Mouse (Mus musculus): ENCODE results near the gene Syn3. TPM values are rescaled to one million over a fixed set of nuclear protein-coding genes. Genes with fewer than 3 reads are reported as not detected.

Gene Syn3
- polyA plus RNA-seq, 2 experiments: 1.9 to 2.0 TPM

DNA sequence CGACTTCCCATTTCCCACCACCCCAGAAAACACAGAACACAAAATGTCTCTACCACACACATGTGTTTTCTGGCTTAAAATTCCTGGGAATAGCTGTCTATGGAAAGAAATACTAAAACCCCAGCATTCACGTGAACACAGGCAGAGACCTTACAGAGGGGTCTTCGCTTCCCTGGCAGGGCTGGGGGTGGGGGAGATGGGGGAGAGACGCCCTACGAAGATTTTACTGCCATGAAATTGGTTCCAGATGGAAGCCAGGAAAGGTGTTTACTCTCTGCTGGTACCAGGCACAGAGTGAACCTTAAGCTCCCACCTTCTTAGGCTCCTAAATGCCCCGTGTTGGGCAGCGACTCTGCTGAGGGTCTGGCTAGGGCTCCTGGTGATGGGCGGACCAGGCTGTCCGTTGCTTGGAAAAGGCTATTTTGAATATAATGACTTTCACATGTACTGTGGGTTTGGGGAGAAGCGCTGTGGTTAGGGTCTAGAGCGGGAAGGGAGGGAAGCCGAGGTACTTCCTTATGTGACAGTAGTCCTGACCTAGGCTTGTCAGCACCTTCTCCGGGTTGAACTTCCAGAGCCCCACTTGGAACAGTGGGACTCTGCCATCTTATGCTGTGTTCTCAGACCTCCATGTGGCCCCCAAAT lies 203.1 kb downstream of the Syn3 start:
- ATAC-seq (ENCODE audit: low FRiP score, low read depth) (peak; percentile 66), DNase-seq (ENCODE audit: low spot score) (peak; percentile 57)
- Histone ChIP-seq H3K9ac (ENCODE audit: low read depth, low read length, severe bottlenecking) (peak overlapping the region; percentile 41), H3K4me2 (replicated peaks; ENCODE audit: low read depth, low read length, severe bottlenecking) (peak overlapping the region; percentile 56), H3K27me3 (ENCODE audit: control insufficient read depth, insufficient read depth, low read length) (no peaks in the 10 kb centered on the region), H3K36me3 (ENCODE audit: control insufficient read depth, insufficient read depth, low read length) (no peaks in the 10 kb centered on the region), H3K27ac (replicated peaks; ENCODE audit: low read depth, low read length) (peak overlapping the region; percentile 91), H3K9me3 (ENCODE audit: control insufficient read depth, low read length) (no peaks in the 10 kb centered on the region), H3K4me3 (replicated peaks; ENCODE audit: low read length) (peak overlapping the region; percentile 21), H3K4me1 (ENCODE audit: control insufficient read depth, insufficient read depth, low read length) (peaks cover 28% of the 10 kb centered on the region)
- TF ChIP-seq POLR2A (IDR thresholded peaks at IDR 0.05; ENCODE audit: borderline replicate concordance, extremely low read depth, insufficient read depth, insufficient read length): no peak
- WGBS: 8% methylated on average over 13 of the region's 13 CpGs

- DNase-seq (ENCODE audit: low spot score): no peak
- peaks cover 32% of the 10 kb centered on the region for H3K4me1 ChIP-seq (ENCODE audit: control insufficient read depth, insufficient read depth, low read length)
- ATAC-seq (ENCODE audit: low FRiP score, low read depth): peak; percentile 38
- H3K27ac ChIP-seq (replicated peaks; ENCODE audit: low read depth, low read length): peak overlapping the region; percentile 91
- no peaks in the 10 kb centered on the region for H3K27me3 ChIP-seq (ENCODE audit: control insufficient read depth, insufficient read depth, low read length)
- no peak for TF ChIP-seq POLR2A (IDR thresholded peaks at IDR 0.05; ENCODE audit: borderline replicate concordance, extremely low read depth, insufficient read depth, insufficient read length)
- no peaks in the 10 kb centered on the region for H3K9me3 ChIP-seq (ENCODE audit: control insufficient read depth, low read length)
- H3K4me3 ChIP-seq (replicated peaks; ENCODE audit: low read length): no peak overlapping the region
- H3K4me2 ChIP-seq (replicated peaks; ENCODE audit: low read depth, low read length, severe bottlenecking): peak overlapping the region; percentile 56; the same call in 1 of the 2 replicates
- 51% methylated on average over 10 of the region's 10 CpGs for WGBS
- H3K9ac ChIP-seq (ENCODE audit: low read depth, low read length, severe bottlenecking): no peak overlapping the region
- no peaks in the 10 kb centered on the region for H3K36me3 ChIP-seq (ENCODE audit: control insufficient read depth, insufficient read depth, low read length)
Observed at GRCm38 (mm10) chr10:86294599-86295365, 203.9 kb downstream of the Syn3 start.

DNA sequence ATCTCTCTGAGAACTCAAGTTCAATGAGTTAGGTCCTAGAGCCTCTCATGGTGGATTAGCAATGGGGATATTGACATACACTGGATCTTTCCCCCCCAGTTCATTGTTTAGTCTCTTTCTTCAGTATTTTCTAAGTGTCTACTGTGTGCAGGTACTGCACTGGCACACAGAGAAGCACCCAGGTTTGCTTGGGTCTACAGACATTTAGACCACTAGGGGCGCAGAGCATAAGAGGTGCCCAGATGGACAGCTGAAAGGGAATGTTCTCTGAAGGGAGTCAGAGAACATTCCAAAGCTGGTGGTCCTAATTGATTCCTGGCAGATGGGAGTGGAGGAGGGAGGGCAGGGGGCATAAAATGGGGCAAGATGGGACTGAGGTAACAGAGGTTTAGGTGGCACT lies 204.8 kb downstream of the Syn3 start:
- no peak overlapping the region for H3K4me3 ChIP-seq (replicated peaks; ENCODE audit: low read length)
- no peaks in the 10 kb centered on the region for H3K27me3 ChIP-seq (ENCODE audit: control insufficient read depth, insufficient read depth, low read length)
- H3K9ac ChIP-seq (ENCODE audit: low read depth, low read length, severe bottlenecking): no peak overlapping the region
- H3K4me1 ChIP-seq (ENCODE audit: control insufficient read depth, insufficient read depth, low read length): peaks cover 31% of the 10 kb centered on the region
- no peak for DNase-seq (ENCODE audit: low spot score)
- H3K4me2 ChIP-seq (replicated peaks; ENCODE audit: low read depth, low read length, severe bottlenecking): no peak overlapping the region
- H3K36me3 ChIP-seq (ENCODE audit: control insufficient read depth, insufficient read depth, low read length): no peaks in the 10 kb centered on the region
- no peaks in the 10 kb centered on the region for H3K9me3 ChIP-seq (ENCODE audit: control insufficient read depth, low read length)
- no peak for ATAC-seq (ENCODE audit: low FRiP score, low read depth)
- no peak overlapping the region for H3K27ac ChIP-seq (replicated peaks; ENCODE audit: low read depth, low read length)
- no peak for TF ChIP-seq POLR2A (IDR thresholded peaks at IDR 0.05; ENCODE audit: borderline replicate concordance, extremely low read depth, insufficient read depth, insufficient read length)
- 81% methylated on average over 1 of the region's 1 CpGs for WGBS

GRCm38 (mm10) chr10:86290109-86290771 lies 208.5 kb downstream of the Syn3 start:
- peak; percentile 54 for DNase-seq (ENCODE audit: low spot score)
- no peak for ATAC-seq (ENCODE audit: low FRiP score, low read depth)
- H3K27ac ChIP-seq (replicated peaks; ENCODE audit: low read depth, low read length): no peak overlapping the region

GRCm38 (mm10) chr10:86286508-86286907 lies 212.2 kb downstream of the Syn3 start:
- ATAC-seq (ENCODE audit: low FRiP score, low read depth): no peak
- WGBS: 77% methylated on average over 7 of the region's 7 CpGs

More at GRCm38 (mm10) chr10:86290109-86290771, 208.5 kb downstream of the Syn3 start:
- Histone ChIP-seq H3K4me2 (replicated peaks; ENCODE audit: low read depth, low read length, severe bottlenecking) (0 out of 2 replicates have a peak overlapping the region, but pooled peaks have one; percentile 10), H3K27me3 (ENCODE audit: control insufficient read depth, insufficient read depth, low read length) (no peaks in the 10 kb centered on the region), H3K9me3 (ENCODE audit: control insufficient read depth, low read length) (no peaks in the 10 kb centered on the region), H3K4me1 (ENCODE audit: control insufficient read depth, insufficient read depth, low read length) (peaks cover 23% of the 10 kb centered on the region), H3K36me3 (ENCODE audit: control insufficient read depth, insufficient read depth, low read length) (no peaks in the 10 kb centered on the region), H3K9ac (ENCODE audit: low read depth, low read length, severe bottlenecking) (no peak overlapping the region), H3K4me3 (replicated peaks; ENCODE audit: low read length) (no peak overlapping the region)
- 47% methylated on average over 8 of the region's 8 CpGs for WGBS
- no peak for TF ChIP-seq POLR2A (IDR thresholded peaks at IDR 0.05; ENCODE audit: borderline replicate concordance, extremely low read depth, insufficient read depth, insufficient read length)

More at GRCm38 (mm10) chr10:86286508-86286907, 212.2 kb downstream of the Syn3 start:
- no peak for TF ChIP-seq POLR2A (IDR thresholded peaks at IDR 0.05; ENCODE audit: borderline replicate concordance, extremely low read depth, insufficient read depth, insufficient read length)
- Histone ChIP-seq H3K4me1 (ENCODE audit: control insufficient read depth, insufficient read depth, low read length) (peaks cover 9% of the 10 kb centered on the region; the same call in 1 of the 2 replicates), H3K9me3 (ENCODE audit: control insufficient read depth, low read length) (no peaks in the 10 kb centered on the region), H3K27ac (replicated peaks; ENCODE audit: low read depth, low read length) (no peak overlapping the region), H3K9ac (ENCODE audit: low read depth, low read length, severe bottlenecking) (no peak overlapping the region), H3K4me3 (replicated peaks; ENCODE audit: low read length) (no peak overlapping the region), H3K36me3 (ENCODE audit: control insufficient read depth, insufficient read depth, low read length) (no peaks in the 10 kb centered on the region), H3K4me2 (replicated peaks; ENCODE audit: low read depth, low read length, severe bottlenecking) (no peak overlapping the region), H3K27me3 (ENCODE audit: control insufficient read depth, insufficient read depth, low read length) (no peaks in the 10 kb centered on the region)
- no peak for DNase-seq (ENCODE audit: low spot score)
